Mouse (Mus musculus): Measurements from ENCODE around the gene Zmiz2. TPM values are rescaled to one million over a fixed set of nuclear protein-coding genes. Genes with fewer than 3 reads are reported as not detected.
"Not testable (repeated sequence)": the region's sequence is repeated elsewhere in the genome, so short reads cannot be mapped to it uniquely, and the experiment has no call there.

Zmiz2 gene
- total RNA-seq, 2 experiments from 2014 or later, result 222 to 224 TPM

DNA sequence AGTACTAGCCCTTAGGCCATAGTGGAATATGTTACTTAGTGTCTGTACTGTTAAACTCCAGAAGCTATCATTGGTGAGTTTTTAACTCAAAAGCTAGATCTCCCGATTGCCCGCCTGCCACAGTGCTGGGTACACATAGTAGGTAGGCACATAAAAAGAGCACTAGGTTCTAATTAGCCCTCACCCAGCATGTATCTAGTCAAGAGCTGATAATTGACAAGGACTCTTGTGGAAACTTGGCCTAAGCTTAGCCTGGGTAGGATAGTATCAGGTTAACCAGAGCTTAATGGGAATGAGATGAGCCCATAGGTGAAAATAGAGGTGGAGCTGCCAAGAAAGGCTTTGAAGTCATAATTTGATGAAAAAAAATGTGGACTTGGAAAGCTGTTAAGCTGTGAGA is 28.2 kb downstream of the Zmiz2 start:
- no peak for DNase-seq (ENCODE audit: low spot score in 2 of 2)
- intact Hi-C loops (cut with DNase I), result no loop called here

DNA sequence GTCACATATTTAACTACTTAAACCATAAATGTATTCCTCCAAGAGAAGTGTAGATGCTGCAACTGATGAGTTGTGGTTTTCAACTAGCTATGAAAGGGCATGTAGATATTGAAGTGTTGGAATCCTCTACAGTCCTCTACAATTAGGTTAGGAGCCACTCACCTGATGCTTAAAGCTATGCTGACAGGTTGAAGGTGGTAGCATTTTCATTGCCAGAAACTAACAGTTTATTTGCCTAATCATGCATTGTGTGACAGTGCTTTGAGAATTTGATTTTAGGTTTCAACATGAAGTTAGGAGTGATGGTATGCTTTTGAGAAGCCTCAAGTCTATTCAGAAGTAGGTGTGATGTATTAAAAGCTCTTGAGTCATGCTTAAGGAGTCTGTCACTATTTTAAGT is 28.6 kb downstream of the Zmiz2 start:
- DNase-seq (ENCODE audit: low spot score in 2 of 2), result no peak

DNA sequence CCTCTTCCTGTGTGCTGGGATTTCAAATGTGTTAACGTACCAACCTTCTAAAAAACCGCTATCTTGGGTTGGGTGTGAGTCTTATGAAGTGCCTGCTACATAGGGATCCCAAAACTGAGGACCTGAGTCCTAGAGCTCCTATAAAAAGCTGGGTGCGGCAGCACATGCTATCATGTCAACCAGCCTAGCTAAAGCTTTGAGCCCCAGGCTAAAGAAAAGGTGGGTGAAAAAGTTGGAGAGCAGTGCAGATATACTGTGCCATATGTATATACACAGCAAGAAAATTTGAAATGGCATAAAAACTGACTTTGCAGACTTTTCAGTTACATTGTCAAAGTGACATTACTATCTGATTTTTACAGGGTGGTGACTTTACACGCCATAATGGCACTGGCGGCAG is 29.9 kb downstream of the Zmiz2 start:
- intact Hi-C loops (cut with DNase I), result no loop called here
- no peak for DNase-seq (ENCODE audit: low spot score in 2 of 2)

More for the DNA sequence above, 28.6 kb downstream of the Zmiz2 start:
- intact Hi-C loops (cut with DNase I), result no loop called here

DNA sequence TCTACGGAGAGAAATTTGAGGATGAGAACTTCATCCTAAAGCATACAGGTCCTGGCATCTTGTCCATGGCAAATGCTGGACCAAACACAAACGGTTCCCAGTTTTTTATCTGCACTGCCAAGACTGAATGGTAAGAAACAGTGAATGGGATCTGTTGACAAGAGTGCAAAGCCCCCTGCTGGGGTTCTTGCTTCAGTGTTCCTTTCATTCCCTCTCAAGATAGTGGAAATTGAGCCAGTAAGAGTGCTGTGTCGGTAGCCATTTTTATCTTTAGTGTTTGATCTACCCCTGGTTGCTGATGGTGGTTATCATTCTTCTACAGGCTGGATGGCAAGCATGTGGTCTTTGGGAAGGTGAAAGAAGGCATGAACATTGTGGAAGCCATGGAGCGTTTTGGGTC is 30.3 kb downstream of the Zmiz2 start:
- DNase-seq (ENCODE audit: low spot score in 2 of 2); intact Hi-C loops (cut with DNase I): not testable (repeated sequence)

DNA sequence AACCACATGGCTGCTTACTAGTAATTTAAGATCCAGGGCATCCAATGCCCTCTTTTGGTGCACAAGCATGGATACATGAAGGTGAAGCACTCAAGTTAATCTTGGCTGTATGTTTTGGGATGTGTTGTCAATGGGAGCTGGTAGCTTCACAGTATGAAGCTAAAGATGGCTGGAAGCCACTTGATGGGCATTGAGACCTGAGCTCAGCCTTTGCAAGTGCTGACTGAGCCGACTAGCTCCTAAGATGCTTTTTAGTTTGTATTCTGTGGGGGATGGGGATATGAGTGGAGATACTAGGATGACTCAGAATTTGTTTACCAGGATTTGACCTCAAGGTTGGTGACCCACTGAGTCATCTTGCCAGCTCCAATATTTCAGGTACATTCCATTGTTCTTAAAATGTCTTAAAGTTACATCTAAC is 31.4 kb downstream of the Zmiz2 start:
- intact Hi-C loops (cut with DNase I), result no loop called here
- DNase-seq (ENCODE audit: low spot score in 2 of 2), result no peak

DNA sequence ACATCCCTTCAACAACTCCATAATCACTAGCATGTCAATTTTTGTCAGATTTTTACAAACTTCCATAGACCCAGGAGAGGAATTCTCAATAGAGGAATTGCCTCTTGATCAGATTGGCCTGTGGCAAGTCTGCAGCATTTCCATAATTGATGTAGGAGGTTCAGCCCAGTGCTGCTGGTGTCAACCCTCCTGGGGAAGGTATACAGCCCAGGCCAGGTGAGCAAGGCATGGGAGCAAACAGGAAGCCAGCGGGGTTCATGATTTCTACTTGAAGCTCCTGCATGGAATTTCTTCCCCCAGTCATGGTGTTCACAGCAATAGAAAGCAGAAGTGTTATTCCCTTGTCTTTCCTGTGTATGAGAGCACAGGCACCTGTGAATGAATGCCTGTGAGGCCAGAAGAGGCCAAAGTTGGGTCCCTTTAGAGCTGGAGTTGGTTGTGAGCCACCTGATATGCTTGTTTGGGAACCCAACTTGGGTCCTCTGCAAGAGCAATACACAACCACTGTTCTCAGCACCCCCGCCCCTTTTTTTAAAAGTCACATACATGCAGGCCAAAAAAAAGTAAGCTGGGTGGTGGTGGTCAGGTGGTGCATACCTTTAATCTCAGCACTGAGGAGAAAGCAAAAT is 32.0 kb downstream of the Zmiz2 start:
- intact Hi-C loops (cut with DNase I), result no loop called here
- no peak for DNase-seq (ENCODE audit: low spot score in 2 of 2)

DNA sequence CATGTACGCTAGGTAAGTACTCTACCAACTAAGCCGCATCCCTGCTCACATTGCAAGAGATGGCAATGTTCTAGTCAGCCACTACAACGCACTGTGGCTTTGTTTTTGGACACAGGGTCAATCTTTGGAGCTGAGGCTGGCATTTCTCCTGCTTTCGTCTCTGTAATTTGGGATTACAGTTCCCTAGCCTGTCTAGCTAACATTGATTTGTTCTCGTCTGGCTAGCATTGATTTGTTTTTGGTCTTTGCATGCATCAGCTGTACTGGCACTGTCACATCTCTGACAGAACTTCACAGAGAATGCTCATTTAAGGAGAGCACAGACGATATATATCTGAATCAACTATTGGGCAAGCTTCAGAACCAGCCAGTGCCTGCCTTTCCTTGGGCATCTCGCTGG is 41.3 kb downstream of the Zmiz2 start:
- intact Hi-C loops (cut with DNase I), result no loop called here
- DNase-seq (ENCODE audit: low spot score in 2 of 2), result no peak

DNA sequence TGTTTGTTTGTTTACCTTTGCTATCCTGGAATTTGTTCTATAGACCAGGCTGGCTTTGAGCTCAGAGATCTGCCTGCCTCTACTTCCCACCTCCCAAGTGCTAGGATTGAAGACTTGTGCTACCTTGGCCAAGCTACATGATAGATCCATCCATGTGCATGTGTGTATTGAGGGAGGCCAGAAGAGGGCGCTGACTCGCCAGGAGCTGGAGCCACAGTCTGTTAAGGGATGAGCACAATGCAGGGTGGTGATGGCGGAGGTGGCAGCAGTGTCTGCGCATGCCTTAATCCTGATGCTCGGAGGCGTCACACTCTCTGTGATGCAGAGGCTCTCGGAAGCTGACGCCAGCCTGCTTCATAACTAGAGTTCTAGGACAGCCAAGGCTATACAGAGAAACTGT is 47.6 kb downstream of the Zmiz2 start:
- intact Hi-C loops (cut with DNase I), result no loop called here
- peak in 1 of 2 experiments; percentile 27 for DNase-seq (ENCODE audit: low spot score in 2 of 2)

DNA sequence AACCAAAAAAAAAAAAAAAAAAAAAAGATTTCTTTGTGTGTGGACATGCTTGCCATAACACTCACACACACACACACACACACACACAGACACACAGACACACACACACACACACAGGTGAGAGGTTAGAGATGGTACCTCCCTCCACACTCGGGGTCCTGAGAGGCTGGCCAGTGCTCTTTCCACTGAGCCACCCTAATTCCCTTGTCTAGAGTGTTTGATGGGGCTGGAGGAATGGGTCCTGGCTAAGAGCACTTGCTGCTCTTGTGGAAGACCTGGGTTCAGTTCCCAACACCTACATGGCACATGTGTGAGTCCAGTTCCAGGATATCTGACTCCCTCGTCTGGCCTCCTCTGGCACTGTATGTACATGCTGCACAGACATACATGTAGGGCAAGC is 48.8 kb downstream of the Zmiz2 start:
- no peak for DNase-seq (ENCODE audit: low spot score in 2 of 2)
- intact Hi-C loops (cut with DNase I), result no loop called here

DNA sequence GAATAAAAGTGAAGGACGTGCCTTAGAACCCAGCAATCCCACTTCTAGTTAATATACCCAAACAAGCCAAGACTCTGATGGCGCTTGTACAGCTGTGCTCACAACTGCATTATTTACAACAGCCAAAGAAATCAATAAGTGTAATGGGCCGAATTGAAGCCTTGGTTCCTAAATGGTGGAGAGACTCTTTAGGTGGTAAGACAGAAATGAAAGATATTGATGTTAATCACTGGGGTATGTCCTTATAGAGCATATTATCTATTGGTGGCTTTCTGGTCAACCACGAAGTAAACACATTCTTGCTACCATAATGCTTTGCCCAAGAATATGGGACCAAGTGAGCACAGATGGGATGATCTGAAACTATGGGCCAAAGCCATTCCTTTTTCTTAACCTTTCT is 51.3 kb downstream of the Zmiz2 start:
- intact Hi-C loops (cut with DNase I), result no loop called here
- no peak for DNase-seq (ENCODE audit: low spot score in 2 of 2)

DNA sequence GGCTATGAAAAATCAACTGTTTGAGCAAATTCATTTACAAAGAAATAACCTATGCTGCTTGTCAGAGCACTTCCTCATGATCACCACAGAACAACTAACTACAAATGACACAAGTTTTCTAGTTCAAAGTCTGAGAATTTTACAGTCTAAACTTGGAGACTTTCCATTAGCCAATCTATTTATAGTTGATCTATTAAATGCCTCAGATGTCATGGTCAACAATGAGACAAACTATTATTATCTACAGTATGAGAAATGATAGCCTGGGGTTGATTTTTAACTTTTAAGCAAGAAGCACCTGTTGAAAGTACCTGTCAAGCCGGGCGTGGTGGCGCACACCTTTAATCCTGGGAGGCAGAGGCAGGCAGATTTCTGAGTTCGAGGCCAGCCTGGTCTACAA is 53.7 kb downstream of the Zmiz2 start:
- no peak for DNase-seq (ENCODE audit: low spot score in 2 of 2)
- intact Hi-C loops (cut with DNase I), result no loop called here

DNA sequence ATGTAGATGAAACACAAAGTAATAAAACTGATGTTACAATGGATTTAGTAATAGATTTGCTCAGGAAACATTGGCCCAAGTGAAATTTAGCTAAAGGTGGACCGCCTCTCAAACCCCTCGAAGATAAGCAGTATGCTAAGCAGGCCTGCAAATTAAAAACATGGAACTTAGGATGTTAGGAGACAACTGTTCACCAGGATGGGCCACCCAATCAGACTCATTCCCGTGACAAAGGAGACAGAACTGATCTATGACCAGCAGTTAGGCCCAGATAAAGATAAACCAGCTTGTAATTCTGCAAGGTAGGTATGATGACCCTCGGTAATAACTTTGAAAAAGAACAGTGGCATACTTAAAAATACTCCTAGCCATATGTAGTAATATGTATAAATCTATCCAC is 54.2 kb downstream of the Zmiz2 start:
- intact Hi-C loops (cut with DNase I), result no loop called here
- DNase-seq (ENCODE audit: low spot score in 2 of 2), result no peak

DNA sequence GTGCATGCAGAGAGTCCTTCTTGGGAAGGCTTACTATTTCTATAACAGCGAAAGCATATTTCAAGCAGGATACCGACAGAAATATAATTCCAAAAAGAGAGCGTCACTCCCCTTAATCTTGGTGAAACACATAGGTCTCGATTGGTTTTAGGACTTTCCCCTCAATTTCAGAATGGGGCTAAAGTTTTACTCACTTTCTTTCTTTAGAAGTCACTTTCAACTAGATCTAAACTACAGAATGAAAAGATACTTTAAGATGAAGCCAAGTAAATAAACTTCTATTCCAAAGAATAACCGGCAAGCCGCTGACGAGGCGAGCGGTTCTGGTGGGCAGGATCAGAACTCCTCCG is 54.8 kb downstream of the Zmiz2 start:
- intact Hi-C loops (cut with DNase I), result no loop called here
- no peak for DNase-seq (ENCODE audit: low spot score in 2 of 2)

DNA sequence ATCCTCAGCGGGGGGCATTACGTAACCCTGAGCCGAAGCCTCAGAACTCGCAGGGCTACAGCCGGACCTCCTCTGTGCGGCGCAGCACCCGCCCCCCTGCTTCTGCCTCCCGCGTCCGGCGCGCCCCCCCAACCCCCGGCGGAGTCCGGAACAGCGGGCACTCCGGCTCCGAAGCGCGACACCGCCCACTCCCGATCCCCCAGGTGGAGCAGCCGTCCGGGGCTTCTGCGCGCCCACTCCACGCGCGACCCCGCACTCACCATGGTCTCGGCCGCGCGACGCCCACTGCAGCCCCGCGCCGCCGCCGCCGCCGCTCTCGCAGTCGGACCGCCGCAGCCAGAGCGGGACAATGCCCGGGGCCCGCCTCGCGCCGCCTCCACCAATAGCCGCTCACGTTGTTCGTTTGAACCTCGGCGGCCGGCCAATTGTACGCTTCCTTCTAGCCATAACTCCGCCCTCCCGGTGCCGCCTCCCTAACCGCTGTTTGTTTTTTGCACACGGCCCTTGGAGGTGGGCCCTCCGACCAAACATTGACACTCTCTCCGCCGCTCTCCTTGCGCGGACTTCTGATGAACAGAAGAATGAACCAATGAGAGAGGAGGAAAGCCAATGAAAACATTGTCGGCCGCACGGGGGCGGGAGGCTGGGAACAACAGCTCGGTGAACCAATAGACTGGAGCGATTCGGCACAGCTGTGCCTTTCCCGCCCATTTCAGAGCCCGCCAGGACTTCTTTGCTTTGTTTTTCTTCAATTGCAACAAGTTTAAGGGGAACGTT is 55.4 kb downstream of the Zmiz2 start, which contains the start of gene H2afv:
H2afv (minus strand) TSS at position 367 of the 777 bp plus-strand sequence.
- intact Hi-C loops (cut with DNase I), result no loop called here
- DNase-seq (ENCODE audit: low spot score in 2 of 2), result peak; percentile 99 to 100

DNA sequence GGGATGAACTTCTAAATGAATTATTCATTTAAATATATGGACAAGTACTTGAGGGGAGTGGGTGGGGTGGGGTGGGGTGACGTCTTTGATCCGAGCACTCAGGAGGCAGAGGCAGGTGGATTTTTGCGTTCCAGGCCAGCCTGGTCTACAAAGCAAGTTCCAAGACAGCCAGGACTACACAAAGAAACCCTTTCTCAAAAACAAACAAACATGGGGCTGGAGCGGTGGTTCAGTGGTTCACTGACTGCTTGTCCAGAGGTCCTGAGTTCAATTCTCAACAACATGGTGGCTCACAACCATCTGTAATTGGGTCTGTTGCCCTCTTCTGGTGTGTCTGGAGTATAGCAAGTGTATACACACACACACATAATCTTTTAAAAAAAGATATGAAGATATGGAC is 56.6 kb downstream of the Zmiz2 start:
- no peak for DNase-seq (ENCODE audit: low spot score in 2 of 2)
- intact Hi-C loops (cut with DNase I), result no loop called here

DNA sequence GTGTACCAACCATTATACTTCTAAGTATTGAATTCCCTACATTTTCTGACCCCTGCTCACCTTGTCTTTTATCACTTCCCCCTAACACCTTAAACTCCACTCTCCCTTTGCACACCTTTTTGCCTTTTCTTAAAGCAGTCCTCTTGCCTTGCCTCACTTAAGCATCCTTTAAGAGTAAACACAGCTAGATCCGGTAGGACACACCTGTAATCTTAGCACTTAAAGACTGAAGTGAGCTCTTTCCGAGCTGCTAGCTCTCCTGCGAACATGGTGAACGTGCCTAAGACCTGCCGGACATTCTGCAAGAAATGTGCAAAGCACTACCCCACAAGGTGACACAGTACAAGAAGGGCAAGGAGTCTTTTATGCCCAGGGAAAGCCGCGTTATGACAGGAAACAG is 57.1 kb downstream of the Zmiz2 start:
- intact Hi-C loops (cut with DNase I), result no loop called here
- DNase-seq (ENCODE audit: low spot score in 2 of 2), result no peak

DNA sequence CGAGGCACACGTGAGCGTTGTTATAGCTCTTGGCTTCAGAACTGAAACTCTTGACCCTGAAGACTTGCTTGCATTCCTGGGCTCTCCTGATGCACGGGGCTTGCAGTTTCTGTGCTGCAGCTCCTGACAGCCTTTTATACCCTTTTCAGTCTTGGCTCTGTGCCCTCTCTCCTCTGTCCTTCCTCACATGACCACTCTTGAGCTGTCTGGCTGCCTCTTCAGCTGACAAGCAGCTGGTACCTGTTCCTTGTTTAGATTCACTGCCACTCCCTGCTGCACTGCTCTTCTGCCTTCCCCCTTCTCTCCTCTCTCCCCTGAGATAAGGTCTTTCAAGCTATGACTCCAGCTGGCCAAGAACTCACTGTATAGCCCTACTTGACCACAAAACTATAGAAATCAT is 58.6 kb downstream of the Zmiz2 start:
- intact Hi-C loops (cut with DNase I), result no loop called here
- no peak for DNase-seq (ENCODE audit: low spot score in 2 of 2)

DNA sequence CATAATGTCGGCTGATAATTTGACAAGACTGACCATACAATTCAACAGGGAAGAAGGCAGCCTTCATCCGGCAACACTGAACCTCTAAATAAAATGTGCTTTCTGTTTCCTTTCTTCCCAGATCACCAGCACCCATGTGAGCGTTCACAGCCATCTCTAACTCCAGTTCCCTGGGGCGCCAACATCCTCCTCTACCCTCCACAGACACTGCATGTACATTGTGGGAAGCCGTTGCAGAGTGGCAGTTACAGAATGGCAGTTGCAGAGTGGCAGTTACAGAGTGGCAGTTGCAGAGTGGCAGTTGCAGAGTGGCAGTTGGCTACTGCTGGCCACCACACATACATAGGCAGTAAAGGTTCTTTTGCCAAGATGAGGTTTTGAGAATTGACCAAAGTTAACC is 59.3 kb downstream of the Zmiz2 start:
- intact Hi-C loops (cut with DNase I); DNase-seq (ENCODE audit: low spot score in 2 of 2): not testable (repeated sequence)
